Comparison of ENCODE assay signal across 9 mouse cellular contexts in genomic region chr2:110210508-110211496, GRCm38 (mm10).
DNase-seq lines count a peak whose midpoint lies in the region; ATAC-seq and TF ChIP-seq lines count a peak whose summit lies in the region.
"Had no signal": no experiment of that assay in that cellular context is flagged by ENCODE, and none has a peak within 500 bp of the region (broad histone marks: within the 10 kb centered on the region; RNA-seq: fewer than 3 reads in every experiment).

No protein-coding gene starts in this region.

- H3K27me3 ChIP-seq in heart, adult 2 months (ENCODE audit: control insufficient read depth, insufficient read depth, low read length), result no peaks in the 10 kb centered on the region
- H3K27me3 ChIP-seq in heart, embryonic 12.5 days (replicated peaks), result no peaks in the 10 kb centered on the region
- H3K27me3 ChIP-seq: heart, embryonic 13.5 days had no signal

- TF ChIP-seq POLR2A in heart, adult 2 months (IDR thresholded peaks at IDR 0.05; ENCODE audit: insufficient read depth, low read depth, low read length), result no peak

- 57% methylated on average over 8 of the region's 8 CpGs for WGBS in heart, adult 2 months
- 77% methylated on average over 8 of the region's 8 CpGs for WGBS in heart, embryonic 12.5 days

- H3K9me3 ChIP-seq in heart, embryonic 12.5 days (replicated peaks), result no peaks in the 10 kb centered on the region
- H3K9me3 ChIP-seq: heart, embryonic 13.5 days had no signal

- peak; percentile 37 to 57 for DNase-seq in heart, adult 2 months
- peak; percentile 26 to 44 for DNase-seq in cerebellum, postnatal 14 days
- peak; percentile 35 to 40 for DNase-seq in heart, postnatal 14 days
- peak; percentile 31 to 41 for DNase-seq in layer of hippocampus, postnatal 36 days
- no peak for DNase-seq in adrenal gland, postnatal 36 days
- no peak for DNase-seq in T-cell, adult 2 months (ENCODE audit: low spot score)

- peak overlapping the region; percentile 65 for H3K27ac ChIP-seq in heart, adult 2 months
- no peak overlapping the region for H3K27ac ChIP-seq in heart, embryonic 12.5 days (ENCODE audit: poor library complexity, severe bottlenecking)
- H3K27ac ChIP-seq: heart, embryonic 13.5 days had no signal

- TF ChIP-seq CTCF in heart, adult 2 months (IDR thresholded peaks at IDR 0.05), result 0 out of 2 replicates have a peak, but pooled peaks have one; percentile 6

- intact Hi-C loops in heart, adult 2 months (cut with DNase I), result no loop called here
- intact Hi-C loops in heart, postnatal 14 days (cut with DNase I), result no loop called here

- H3K36me3 ChIP-seq in heart, adult 2 months (ENCODE audit: control insufficient read depth, insufficient read depth, low read length), result no peaks in the 10 kb centered on the region
- no peaks in the 10 kb centered on the region for H3K36me3 ChIP-seq in heart, embryonic 12.5 days
- H3K36me3 ChIP-seq: heart, embryonic 13.5 days had no signal

- no peak overlapping the region for H3K4me3 ChIP-seq in heart, adult 2 months
- H3K4me3 ChIP-seq in heart, embryonic 12.5 days, result no peak overlapping the region
- H3K4me3 ChIP-seq: heart, embryonic 13.5 days had no signal

- H3K4me2 ChIP-seq in heart, embryonic 12.5 days, result no peak overlapping the region
- H3K4me2 ChIP-seq: heart, embryonic 13.5 days had no signal

- no peak for TF ChIP-seq EP300 in heart, adult 2 months (IDR thresholded peaks at IDR 0.05; ENCODE audit: insufficient read depth, low read depth, low read length)

- no peak for ATAC-seq in heart, embryonic 12.5 days (ENCODE audit: insufficient number of reproducible peaks, low FRiP score)
- ATAC-seq in granulocyte monocyte progenitor cell, adult 5-6 weeks (replicated peaks; ENCODE audit: poor library complexity, severe bottlenecking), result no peak

- no peak overlapping the region for H3K9ac ChIP-seq in heart, adult 2 months (ENCODE audit: low read depth, low read length)
- H3K9ac ChIP-seq in heart, embryonic 12.5 days, result no peak overlapping the region
- H3K9ac ChIP-seq: heart, embryonic 13.5 days had no signal

- H3K4me1 ChIP-seq in heart, adult 2 months (ENCODE audit: control insufficient read depth, insufficient read depth, low read length), result peaks cover 3% of the 10 kb centered on the region
- H3K4me1 ChIP-seq in heart, embryonic 12.5 days (replicated peaks), result peaks cover 4% of the 10 kb centered on the region; the same call in 1 of the 2 replicates

- no peaks in the 10 kb centered on the region for H3K79me2 ChIP-seq in heart, adult 2 months (replicated peaks; ENCODE audit: control insufficient read depth, insufficient read depth, low read length)

Comparison
In these comparisons a context has a peak if more than half of its experiments do, and no peak if none do; other contexts are left out.
1. DNase-seq: peak in heart, adult 2 months (2 of 2), cerebellum, postnatal 14 days (2 of 2), heart, postnatal 14 days (2 of 2) and layer of hippocampus, postnatal 36 days (2 of 2); none in adrenal gland, postnatal 36 days (0 of 2) and T-cell, adult 2 months (single experiment).